In the genomic region with DNA sequence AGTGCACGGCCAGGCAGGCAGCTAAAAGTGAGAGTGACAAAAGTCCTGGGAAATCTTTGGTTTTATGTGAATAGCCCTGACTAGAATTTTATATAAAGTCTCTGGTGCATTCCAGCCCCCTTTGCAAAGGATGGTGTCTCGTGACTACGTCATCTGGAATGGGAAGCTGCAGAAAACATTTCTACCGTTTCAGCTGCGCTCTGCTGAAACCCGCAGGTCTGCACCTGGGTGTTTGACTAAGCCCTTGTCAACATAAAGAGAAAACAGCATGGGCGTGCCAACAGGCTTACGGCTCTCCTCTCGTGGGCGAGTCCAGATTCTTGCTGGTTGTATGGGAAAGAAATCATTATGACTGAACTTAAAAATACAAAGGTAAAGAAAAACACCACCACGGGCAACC, we compare ENCODE assay signal across 13 mouse cellular contexts. TPM values are rescaled to one million over a fixed set of nuclear protein-coding genes. Genes with fewer than 3 reads are reported as not detected.
A peak's percentile ranks its signal among the peaks of the same experiment; 100 is the strongest.
DNase-seq lines count a peak whose midpoint lies in the region; ATAC-seq lines count a peak whose summit lies in the region.
"Had no signal": no experiment of that assay in that cellular context is flagged by ENCODE, and none has a peak within 500 bp of the region (broad histone marks: within the 10 kb centered on the region; RNA-seq: fewer than 3 reads in every experiment).

No protein-coding gene starts in this region.

- H3K4me1 ChIP-seq in heart, embryonic 15.5 days (replicated peaks) = peaks cover 96% of the 10 kb centered on the region
- H3K4me1 ChIP-seq in lung, embryonic 16.5 days (replicated peaks; ENCODE audit: control insufficient read depth, insufficient read depth, low read length) = peaks cover 84% of the 10 kb centered on the region
- H3K4me1 ChIP-seq in intestine, embryonic 15.5 days (replicated peaks) = peaks cover 52% of the 10 kb centered on the region
- H3K4me1 ChIP-seq in stomach, embryonic 16.5 days (ENCODE audit: control insufficient read depth, insufficient read depth, low read length) = peaks cover 60% of the 10 kb centered on the region

- no peak overlapping the region for H3K9ac ChIP-seq in heart, embryonic 15.5 days
- no peak overlapping the region for H3K9ac ChIP-seq in lung, embryonic 16.5 days (ENCODE audit: low read length)
- no peak overlapping the region for H3K9ac ChIP-seq in intestine, embryonic 15.5 days
- no peak overlapping the region for H3K9ac ChIP-seq in stomach, embryonic 16.5 days (ENCODE audit: low read length)
- H3K9ac ChIP-seq: midbrain, embryonic 15.5 days had no signal

- no peak overlapping the region for H3K4me3 ChIP-seq in heart, embryonic 15.5 days
- no peak overlapping the region for H3K4me3 ChIP-seq in lung, embryonic 16.5 days (ENCODE audit: low read length)
- no peak overlapping the region for H3K4me3 ChIP-seq in intestine, embryonic 15.5 days (replicated peaks)
- no peak overlapping the region for H3K4me3 ChIP-seq in stomach, embryonic 16.5 days (replicated peaks; ENCODE audit: low read length)
- H3K4me3 ChIP-seq: hindbrain, embryonic 10.5 days; midbrain, embryonic 15.5 days had no signal

- H3K36me3 ChIP-seq in heart, embryonic 15.5 days = no peaks in the 10 kb centered on the region
- H3K36me3 ChIP-seq in lung, embryonic 16.5 days (ENCODE audit: control insufficient read depth, insufficient read depth, low read length) = no peaks in the 10 kb centered on the region
- no peaks in the 10 kb centered on the region for H3K36me3 ChIP-seq in intestine, embryonic 15.5 days
- no peaks in the 10 kb centered on the region for H3K36me3 ChIP-seq in stomach, embryonic 16.5 days (ENCODE audit: control insufficient read depth, insufficient read depth, low read length)
- H3K36me3 ChIP-seq: hindbrain, embryonic 10.5 days; midbrain, embryonic 15.5 days had no signal

- no peaks in the 10 kb centered on the region for H3K9me3 ChIP-seq in heart, embryonic 15.5 days (replicated peaks)
- no peaks in the 10 kb centered on the region for H3K9me3 ChIP-seq in lung, embryonic 16.5 days (ENCODE audit: control insufficient read depth, low read length)
- no peaks in the 10 kb centered on the region for H3K9me3 ChIP-seq in intestine, embryonic 15.5 days
- H3K9me3 ChIP-seq in stomach, embryonic 16.5 days (replicated peaks; ENCODE audit: control insufficient read depth, low read length) = no peaks in the 10 kb centered on the region
- H3K9me3 ChIP-seq: hindbrain, embryonic 10.5 days; midbrain, embryonic 15.5 days had no signal

- WGBS in heart, embryonic 15.5 days = 54% methylated on average over 11 of the region's 11 CpGs
- 50% methylated on average over 11 of the region's 11 CpGs for WGBS in lung, embryonic 16.5 days
- 56% methylated on average over 11 of the region's 11 CpGs for WGBS in intestine, embryonic 15.5 days
- 58% methylated on average over 11 of the region's 11 CpGs for WGBS in stomach, embryonic 16.5 days

- intact Hi-C loops in heart, postnatal 25 days (cut with DNase I) = no loop called here

- ATAC-seq in heart, embryonic 15.5 days (replicated peaks; ENCODE audit: insufficient number of reproducible peaks, insufficient read depth, low FRiP score, low read depth) = no peak
- no peak for ATAC-seq in lung, embryonic 16.5 days (ENCODE audit: low read depth)
- no peak for ATAC-seq in intestine, embryonic 15.5 days
- ATAC-seq in stomach, embryonic 16.5 days (ENCODE audit: insufficient read depth, low FRiP score) = no peak; the same call in 1 of the 2 replicates
- ATAC-seq: midbrain, embryonic 15.5 days had no signal

- H3K4me2 ChIP-seq in heart, embryonic 15.5 days = no peak overlapping the region
- peak overlapping the region; percentile 23; the same call in 1 of the 2 replicates for H3K4me2 ChIP-seq in lung, embryonic 16.5 days (ENCODE audit: low read depth, low read length)
- peak overlapping the region; percentile 22 for H3K4me2 ChIP-seq in intestine, embryonic 15.5 days (replicated peaks)
- peak overlapping the region; percentile 33; the same call in 1 of the 2 replicates for H3K4me2 ChIP-seq in stomach, embryonic 16.5 days (ENCODE audit: low read depth, low read length)
- H3K4me2 ChIP-seq: midbrain, embryonic 15.5 days had no signal

- peak overlapping the region; percentile 5; the same call in 1 of the 2 replicates for H3K27ac ChIP-seq in heart, embryonic 15.5 days
- peak overlapping the region; percentile 67 for H3K27ac ChIP-seq in lung, embryonic 16.5 days (ENCODE audit: low read length)
- H3K27ac ChIP-seq in intestine, embryonic 15.5 days = no peak overlapping the region
- H3K27ac ChIP-seq in stomach, embryonic 16.5 days (ENCODE audit: low read length) = peak overlapping the region; percentile 46; the same call in 1 of the 2 replicates
- H3K27ac ChIP-seq: hindbrain, embryonic 10.5 days; midbrain, embryonic 15.5 days had no signal

- no peak for DNase-seq in heart, postnatal 25 days (ENCODE audit: low spot score)
- no peak for DNase-seq in lung, adult 18-20 months
- no peak for DNase-seq in cerebellum, adult 11 months
- DNase-seq: cerebellum, adult 18-20 months; gastrocnemius, postnatal 36 days; spleen, adult 18-20 months; thymus, adult 18-20 months had no signal

- H3K27me3 ChIP-seq in heart, embryonic 15.5 days = no peaks in the 10 kb centered on the region
- no peaks in the 10 kb centered on the region for H3K27me3 ChIP-seq in lung, embryonic 16.5 days (ENCODE audit: control insufficient read depth, insufficient read depth, low read depth, low read length)
- no peaks in the 10 kb centered on the region for H3K27me3 ChIP-seq in intestine, embryonic 15.5 days (replicated peaks)
- no peaks in the 10 kb centered on the region for H3K27me3 ChIP-seq in stomach, embryonic 16.5 days (ENCODE audit: control insufficient read depth, insufficient read depth, low read length)
- H3K27me3 ChIP-seq: midbrain, embryonic 15.5 days had no signal

RNA-seq across cellular contexts. Expression of a gene that starts 13.9 kb away (rescaled TPM):
- 26.7 and 33.6 TPM in 2 replicates for polyA plus RNA-seq in heart, embryonic 15.5 days (2015; fragmentation: Nextera tagmentation; extraction: Ambion mirVana)
- 10 to 100 TPM; 23.9 to 28.5 TPM for total RNA-seq in heart, postnatal 25 days (2021)
- polyA plus RNA-seq in lung, embryonic 16.5 days (2015; fragmentation: Nextera tagmentation; extraction: Ambion mirVana) = 27.8 and 31.1 TPM in 2 replicates
- 15.6 and 15.8 TPM in 2 replicates for polyA plus RNA-seq in intestine, embryonic 15.5 days (2015; fragmentation: Nextera tagmentation; extraction: Ambion mirVana)
- polyA plus RNA-seq in stomach, embryonic 16.5 days (2015; fragmentation: Nextera tagmentation; extraction: Ambion mirVana) = 18.6 and 20.3 TPM in 2 replicates
